Mouse (Mus musculus): Measurements from ENCODE around the gene Olfr1223.

DNA sequence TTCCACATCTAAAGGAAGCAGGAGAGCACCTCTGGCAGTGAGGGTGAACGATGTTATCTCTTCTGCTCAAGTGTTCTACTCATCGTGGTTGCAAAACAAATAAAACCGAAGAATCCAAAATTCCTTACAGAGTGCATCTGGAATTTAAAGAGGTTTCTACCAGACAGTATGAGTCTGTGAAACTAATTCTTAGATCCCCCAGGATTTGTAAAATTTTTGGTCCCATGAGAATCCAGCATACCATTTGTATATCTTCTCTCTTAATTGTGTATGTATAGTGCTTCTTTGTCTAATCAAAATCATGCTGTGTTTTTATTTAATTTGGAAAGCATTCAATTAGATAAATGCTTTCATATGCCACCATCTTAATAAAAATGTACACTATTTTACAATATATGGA is 18.4 kb downstream of the Olfr1223 start, which contains the start of gene Olfr1222:
- no peak for TF ChIP-seq POLR2A (IDR thresholded peaks at IDR 0.05; ENCODE audit: control insufficient read depth, low read depth, low read length)
- TF ChIP-seq CTCF (IDR thresholded peaks at IDR 0.05; ENCODE audit: control insufficient read depth, insufficient read depth, insufficient replicate concordance, low read depth, low read length) = no peak

All from testis, adult 2 months (tissue).